Mouse (Mus musculus) kidney, adult 2 months (tissue): Measurements from ENCODE around the gene Tnnt1. TPM values are rescaled to one million over a fixed set of nuclear protein-coding genes. Genes with fewer than 3 reads are reported as not detected.

Source experiments
- DNase-seq: peaks from one replicate; pipeline ENCODE4 v3.0.0; 2021
- H3K27ac ChIP-seq: fragments of 200-500 bp; 2 replicates; pipeline ENCODE4 v1.5.1; 2012; ENCODE audit warnings: low read depth, low read length, control low read depth, inconsistent platforms; ENCODE audit not compliant: insufficient read depth
- H3K27me3 ChIP-seq: fragments of 200-500 bp; replicated peaks from 2 replicates; pipeline ENCODE4 v1.6.1; 2012; ENCODE audit warnings: mild to moderate bottlenecking, moderate library complexity, low read length, inconsistent platforms; ENCODE audit not compliant: control insufficient read depth, insufficient read depth
- H3K36me3 ChIP-seq: fragments of 200-500 bp; 2 replicates; pipeline ENCODE4 v1.6.1; 2012; ENCODE audit warnings: mild to moderate bottlenecking, moderate library complexity, low read length, inconsistent platforms; ENCODE audit not compliant: control insufficient read depth, insufficient read depth
- H3K4me1 ChIP-seq: fragments of 200-500 bp; 2 replicates; pipeline ENCODE4 v1.6.1; 2011; ENCODE audit warnings: low read length; ENCODE audit not compliant: control insufficient read depth, insufficient read depth
- H3K4me3 ChIP-seq: fragments of 200-500 bp; 2 replicates; pipeline ENCODE4 v1.5.1; 2011; ENCODE audit warnings: mild to moderate bottlenecking, low read depth, low read length, control low read depth; ENCODE audit not compliant: insufficient read depth
- CTCF ChIP-seq: fragments of 200-500 bp; conservative IDR thresholded peaks from 2 replicates; pipeline ENCODE4 v1.5.1; 2011; ENCODE audit warnings: low read depth, mild to moderate bottlenecking, control low read depth, low read length, moderate library complexity, mixed read lengths; ENCODE audit not compliant: insufficient read depth, insufficient read length
- POLR2A ChIP-seq: fragments of 200-500 bp; IDR thresholded peaks from one replicate; pipeline ENCODE4 v1.6.1; 2011; ENCODE audit warnings: low read depth, low read length, control low read depth
- WGBS: fragments of 180-500 bp; shearing (Covaris S2); methylation state at CpG from one replicate; pipeline ENCODE4 v1.1.7; 2018; 5-methylcytosine and 5-hydroxymethylcytosine counted together
- polyA plus RNA-seq: library from polyadenylated mRNA; depleted of rRNA; stranded (reverse); fragments of >200 nt; gene quantifications from 2 replicates; pipeline ENCODE4 v1.2.3, GENCODE M21; 2012

Gene Tnnt1
- polyA plus RNA-seq, 1 experiment, result 3.9 TPM

DNA sequence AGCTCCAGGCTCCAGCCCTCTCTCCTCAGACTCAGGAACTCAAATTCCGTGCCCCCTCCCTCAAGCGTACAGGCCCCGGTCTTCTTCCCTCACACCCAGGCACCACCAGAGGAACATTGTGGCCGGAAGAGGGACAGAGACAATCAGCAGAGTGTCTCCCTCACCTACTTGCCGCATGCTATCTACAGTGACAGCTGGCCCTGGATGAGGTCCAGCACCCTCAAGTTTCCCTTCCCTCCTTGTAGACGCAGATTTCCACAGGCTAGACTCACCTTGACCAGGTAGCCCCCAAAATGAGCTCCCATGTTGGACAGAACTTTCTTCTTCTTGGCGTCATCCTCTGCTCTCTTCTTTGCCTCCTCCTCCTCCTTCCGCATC lies 7.5 kb downstream of the Tnnt1 start:
- H3K36me3 ChIP-seq, result no peaks in the 10 kb centered on the region
- no peak for DNase-seq
- no peaks in the 10 kb centered on the region for H3K27me3 ChIP-seq
- TF ChIP-seq POLR2A (no peak), CTCF (no peak)
- WGBS, result 89% methylated on average over 8 of the region's 8 CpGs
- H3K4me3 ChIP-seq, result no peak overlapping the region
- H3K4me1 ChIP-seq, result no peaks in the 10 kb centered on the region
- H3K27ac ChIP-seq, result no peak overlapping the region

- no peak overlapping the region for H3K4me3 ChIP-seq
- TF ChIP-seq POLR2A (no peak), CTCF (peak; percentile 38)
- WGBS, result 70% methylated on average over 30 of the region's 32 CpGs
- DNase-seq, result no peak
- H3K27ac ChIP-seq, result no peak overlapping the region
- H3K4me1 ChIP-seq, result no peaks in the 10 kb centered on the region
- H3K36me3 ChIP-seq, result no peaks in the 10 kb centered on the region
- no peaks in the 10 kb centered on the region for H3K27me3 ChIP-seq
Observed at GRCm38 (mm10) chr7:4508062-4508738, 8.0 kb downstream of the Tnnt1 start.

DNA sequence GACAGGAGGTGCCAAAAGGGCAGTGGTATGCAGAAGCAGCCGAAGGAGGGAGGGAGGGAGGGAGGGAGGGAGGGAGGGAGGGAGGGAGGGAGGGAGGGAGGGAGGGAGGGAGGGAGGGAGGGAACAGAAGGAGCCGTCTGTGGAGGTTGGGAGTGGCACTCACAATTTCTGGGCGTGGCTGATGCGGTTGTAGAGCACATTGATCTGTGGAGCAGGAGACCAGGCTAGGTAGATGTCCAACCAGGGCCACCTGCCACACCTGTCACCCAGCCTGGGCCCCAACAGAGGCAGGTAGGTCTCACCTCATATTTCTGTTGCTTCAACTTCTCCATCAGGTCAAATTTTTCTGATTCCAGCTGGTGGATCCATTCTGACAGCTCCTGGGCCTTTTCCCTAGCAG lies 9.0 kb downstream of the Tnnt1 start:
- TF ChIP-seq POLR2A, result no peak
- no peak for TF ChIP-seq CTCF
- 54% methylated on average over 3 of the region's 4 CpGs for WGBS
- H3K27me3 ChIP-seq, result no peaks in the 10 kb centered on the region

DNA sequence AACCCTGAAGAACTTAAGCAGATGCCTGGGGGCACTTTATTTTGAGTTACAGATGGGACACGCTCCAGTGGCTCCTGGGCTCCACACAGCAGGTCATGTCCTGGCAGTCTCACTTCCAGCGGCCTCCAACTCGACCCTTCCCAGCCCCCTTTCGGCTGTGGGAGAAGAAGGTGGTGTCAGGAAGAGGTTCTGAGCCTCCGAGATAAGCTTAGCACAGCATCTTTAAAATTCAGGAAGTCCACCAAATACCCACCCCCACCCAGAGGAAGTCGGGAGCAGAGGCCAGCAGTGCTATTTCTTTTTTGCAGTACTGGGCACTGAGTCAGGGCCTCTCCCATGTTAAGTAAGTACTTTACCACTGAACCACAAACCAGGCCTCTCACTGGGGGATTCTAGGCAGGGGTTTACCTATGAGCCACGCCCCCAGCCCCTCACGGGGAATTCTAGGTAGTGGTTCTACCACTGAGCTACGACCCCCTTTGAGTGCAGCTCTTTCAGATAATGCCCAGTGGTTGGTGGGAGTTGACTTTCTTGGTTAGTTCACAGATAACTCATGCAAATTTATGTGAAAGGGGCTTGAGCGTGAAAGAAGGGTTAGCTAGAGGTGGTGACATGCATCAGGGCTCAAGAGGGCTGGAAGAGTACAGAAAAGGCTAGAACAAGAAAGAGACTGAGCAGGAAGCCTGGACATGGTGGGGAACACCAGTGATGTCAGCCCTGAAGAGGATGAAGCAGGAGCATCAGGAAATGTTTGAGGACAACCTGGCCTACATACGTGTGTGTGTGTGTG lies 11.3 kb downstream of the Tnnt1 start:
- Histone ChIP-seq H3K36me3 (no peaks in the 10 kb centered on the region), H3K27ac (no peak overlapping the region), H3K27me3 (no peaks in the 10 kb centered on the region), H3K4me1 (peaks cover 5% of the 10 kb centered on the region; the same call in 1 of the 2 replicates), H3K4me3 (no peak overlapping the region)
- 50% methylated on average over 11 of the region's 11 CpGs for WGBS
- no peak for DNase-seq
- TF ChIP-seq CTCF, result no peak
- TF ChIP-seq POLR2A, result no peak

More for the DNA sequence above, 9.0 kb downstream of the Tnnt1 start:
- Histone ChIP-seq H3K27ac (no peak overlapping the region), H3K36me3 (no peaks in the 10 kb centered on the region), H3K4me1 (no peaks in the 10 kb centered on the region), H3K4me3 (no peak overlapping the region)
- no peak for DNase-seq

DNA sequence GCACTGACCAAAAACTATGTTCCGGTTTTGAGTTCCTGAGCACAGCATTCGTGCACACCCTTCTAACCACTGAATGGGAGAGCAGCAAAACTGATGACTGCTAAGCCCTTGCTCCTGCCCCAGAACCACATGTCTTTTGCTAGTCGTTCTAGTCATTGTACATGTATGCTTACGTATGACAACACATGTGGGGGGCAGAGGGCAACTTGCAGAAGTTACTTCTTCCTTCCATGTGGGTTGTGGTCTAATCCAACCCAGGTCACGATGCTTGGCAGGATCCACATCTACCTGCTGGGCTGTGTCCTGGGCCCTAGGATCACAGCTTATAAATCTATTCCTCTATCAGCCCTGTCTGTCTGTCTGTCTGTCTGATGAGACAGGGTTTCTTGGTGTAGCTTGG lies 12.3 kb downstream of the Tnnt1 start:
- Histone ChIP-seq H3K36me3 (no peaks in the 10 kb centered on the region), H3K27me3 (no peaks in the 10 kb centered on the region), H3K4me3 (no peak overlapping the region), H3K27ac (no peak overlapping the region), H3K4me1 (peaks cover 9% of the 10 kb centered on the region; the same call in 1 of the 2 replicates)
- WGBS, result 75% methylated on average over 5 of the region's 5 CpGs
- no peak for TF ChIP-seq CTCF
- TF ChIP-seq POLR2A, result no peak
- no peak for DNase-seq

DNA sequence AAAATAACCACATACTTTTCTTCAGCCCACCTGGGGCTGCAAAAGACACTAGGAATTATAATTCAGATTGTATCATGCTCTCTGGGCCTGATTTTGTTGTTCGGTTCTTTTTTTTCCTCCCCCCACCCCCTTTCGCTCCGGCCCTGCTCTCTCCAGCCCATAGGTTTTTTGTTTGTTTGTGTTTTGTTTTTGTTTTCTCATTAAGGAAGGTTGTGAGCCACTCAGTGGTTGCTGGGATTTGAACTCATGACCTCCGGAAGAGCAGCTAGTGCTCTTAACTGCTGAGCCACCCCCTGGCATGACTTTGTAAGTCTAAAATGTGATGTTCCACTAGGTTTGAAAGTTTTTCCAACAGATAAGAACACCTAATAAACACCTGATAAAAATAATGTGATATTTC lies 13.1 kb downstream of the Tnnt1 start:
- no peak for DNase-seq
- Histone ChIP-seq H3K27me3 (no peaks in the 10 kb centered on the region), H3K36me3 (no peaks in the 10 kb centered on the region), H3K4me3 (no peak overlapping the region), H3K27ac (no peak overlapping the region), H3K4me1 (peaks cover 13% of the 10 kb centered on the region; the same call in 1 of the 2 replicates)
- 83% methylated on average over 4 of the region's 4 CpGs for WGBS
- TF ChIP-seq POLR2A (no peak), CTCF (no peak)

DNA sequence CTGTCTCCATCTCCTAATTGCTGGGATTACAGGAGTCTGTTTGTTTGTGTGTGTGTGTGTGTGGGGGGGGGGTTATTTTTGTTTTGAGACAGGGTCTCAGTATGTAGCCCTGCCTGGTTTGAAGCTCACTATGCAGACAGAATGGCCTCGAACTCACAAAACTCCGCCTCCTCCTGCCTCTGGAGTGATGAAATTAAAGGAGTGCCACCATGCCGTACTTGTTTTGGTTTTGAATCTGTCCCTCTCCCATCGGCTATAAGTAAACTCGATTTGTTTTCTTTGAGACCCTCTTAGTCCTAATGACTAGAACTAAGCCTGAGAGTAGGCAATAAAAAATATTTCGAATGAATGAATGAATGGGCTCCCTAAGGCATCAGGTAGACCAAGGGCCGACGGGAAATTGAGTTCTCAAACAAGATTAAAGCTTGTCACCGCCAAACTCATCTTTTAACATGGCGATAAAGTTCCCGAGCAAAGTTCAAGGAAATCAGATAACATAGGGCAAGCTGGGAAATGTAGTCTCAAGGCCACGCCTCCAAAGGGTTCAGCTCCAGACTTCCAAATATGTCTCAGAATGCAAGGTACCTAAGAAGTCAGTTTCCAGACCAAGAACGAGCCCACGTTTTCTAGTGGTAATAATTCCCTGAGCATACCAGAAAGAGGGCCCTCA lies 13.6 kb downstream of the Tnnt1 start:
- 10% methylated on average over 14 of the region's 14 CpGs for WGBS
- Histone ChIP-seq H3K4me3 (no peak overlapping the region; the same call in 1 of the 2 replicates), H3K4me1 (peaks cover 13% of the 10 kb centered on the region; the same call in 1 of the 2 replicates), H3K27me3 (no peaks in the 10 kb centered on the region), H3K27ac (no peak overlapping the region), H3K36me3 (no peaks in the 10 kb centered on the region)
- DNase-seq, result peak; percentile 83
- TF ChIP-seq CTCF (no peak), POLR2A (no peak)
